22 mouse cellular contexts compared by ENCODE assay signal in the genomic region with DNA sequence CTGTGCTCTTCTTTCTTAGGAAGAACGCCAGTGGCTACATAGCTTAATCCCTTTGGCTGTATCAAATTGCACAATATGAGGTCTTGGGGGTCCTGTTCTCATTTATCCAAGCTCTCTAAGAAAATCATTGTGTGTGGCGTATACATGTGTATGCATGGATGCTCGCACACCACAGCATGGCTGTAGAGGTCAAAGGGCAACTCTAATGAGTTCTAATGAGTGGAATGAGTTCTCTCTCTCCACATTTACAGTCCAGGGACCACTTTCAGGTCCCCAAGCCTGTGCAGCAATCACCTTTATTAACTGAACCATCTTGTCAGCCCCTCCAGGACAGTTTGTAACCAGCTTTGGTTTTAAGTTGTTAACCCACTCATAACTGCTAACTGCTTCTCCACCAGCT. TPM values are rescaled to one million over a fixed set of nuclear protein-coding genes. Genes with fewer than 3 reads are reported as not detected.
DNase-seq lines count a peak whose midpoint lies in the region; ATAC-seq and TF ChIP-seq lines count a peak whose summit lies in the region.
"Had no signal": no experiment of that assay in that cellular context is flagged by ENCODE, and none has a peak within 500 bp of the region (broad histone marks: within the 10 kb centered on the region; RNA-seq: fewer than 3 reads in every experiment).

No protein-coding gene starts in this region.

- no peaks in the 10 kb centered on the region for H3K27me3 ChIP-seq in thymus, adult 2 months (ENCODE audit: control insufficient read depth, insufficient read depth, low read length)
- H3K27me3 ChIP-seq in stomach, postnatal 0 days (ENCODE audit: control insufficient read depth, insufficient read depth, low read length), result no peaks in the 10 kb centered on the region
- no peaks in the 10 kb centered on the region for H3K27me3 ChIP-seq in forebrain, embryonic 13.5 days
- H3K27me3 ChIP-seq: embryonic facial prominence, embryonic 13.5 days; embryonic facial prominence, embryonic 15.5 days; forebrain, embryonic 12.5 days; forebrain, embryonic 15.5 days had no signal

- H3K9ac ChIP-seq in stomach, postnatal 0 days (ENCODE audit: low read length), result no peak overlapping the region
- H3K9ac ChIP-seq in forebrain, embryonic 13.5 days, result no peak overlapping the region
- H3K9ac ChIP-seq: embryonic facial prominence, embryonic 13.5 days; embryonic facial prominence, embryonic 15.5 days; forebrain, embryonic 12.5 days; forebrain, embryonic 15.5 days had no signal

- H3K4me2 ChIP-seq in stomach, postnatal 0 days (replicated peaks; ENCODE audit: low read depth), result no peak overlapping the region
- H3K4me2 ChIP-seq in forebrain, embryonic 13.5 days, result no peak overlapping the region
- H3K4me2 ChIP-seq: embryonic facial prominence, embryonic 13.5 days; embryonic facial prominence, embryonic 15.5 days; forebrain, embryonic 12.5 days; forebrain, embryonic 15.5 days had no signal

- no peaks in the 10 kb centered on the region for H3K9me3 ChIP-seq in stomach, postnatal 0 days (ENCODE audit: control insufficient read depth, low read length)
- no peaks in the 10 kb centered on the region for H3K9me3 ChIP-seq in forebrain, embryonic 13.5 days (replicated peaks)
- H3K9me3 ChIP-seq: embryonic facial prominence, embryonic 13.5 days; embryonic facial prominence, embryonic 15.5 days; forebrain, embryonic 10.5 days; forebrain, embryonic 12.5 days; forebrain, embryonic 15.5 days had no signal

- no peak for DNase-seq in thymus, adult 2 months
- no peak for DNase-seq in thymus, postnatal 4 days
- peak; percentile 74 for DNase-seq in retina, postnatal 1 day
- DNase-seq in stomach, postnatal 0 days (ENCODE audit: low spot score), result no peak
- DNase-seq in layer of hippocampus, adult 2 months (ENCODE audit: low spot score in 2 of 2), result no peak
- DNase-seq: adrenal gland, adult 2 months; adrenal gland, postnatal 10 days; adrenal gland, postnatal 25 days; cerebellum, adult 11 months; cerebellum, adult 18-20 months; cerebellum, adult 8-10 months; cerebellum, adult 9-11 months; cerebellum, postnatal 14 days; cerebellum, postnatal 36 days; embryo, embryonic 11 days had no signal

- no peak overlapping the region for H3K4me3 ChIP-seq in thymus, adult 2 months (ENCODE audit: control insufficient read depth, insufficient read depth, low read length)
- H3K4me3 ChIP-seq in stomach, postnatal 0 days (ENCODE audit: low read depth, low read length), result no peak overlapping the region
- H3K4me3 ChIP-seq in layer of hippocampus, adult 2 months, result no peak overlapping the region
- H3K4me3 ChIP-seq in forebrain, embryonic 13.5 days, result no peak overlapping the region
- H3K4me3 ChIP-seq: embryonic facial prominence, embryonic 13.5 days; embryonic facial prominence, embryonic 15.5 days; erythroblast, embryonic 14.5 days; forebrain, embryonic 10.5 days; forebrain, embryonic 12.5 days; forebrain, embryonic 15.5 days had no signal

- no peak for ATAC-seq in stomach, postnatal 0 days (ENCODE audit: low FRiP score, low TSS enrichment)
- ATAC-seq in forebrain, embryonic 13.5 days, result no peak
- ATAC-seq: forebrain, embryonic 15.5 days had no signal

- H3K36me3 ChIP-seq in thymus, adult 2 months (ENCODE audit: control insufficient read depth, insufficient read depth, low read length), result no peaks in the 10 kb centered on the region
- H3K36me3 ChIP-seq in stomach, postnatal 0 days (ENCODE audit: control insufficient read depth, insufficient read depth, low read length), result no peaks in the 10 kb centered on the region
- no peaks in the 10 kb centered on the region for H3K36me3 ChIP-seq in forebrain, embryonic 13.5 days (ENCODE audit: poor library complexity, severe bottlenecking)
- H3K36me3 ChIP-seq: embryonic facial prominence, embryonic 13.5 days; embryonic facial prominence, embryonic 15.5 days; forebrain, embryonic 10.5 days; forebrain, embryonic 12.5 days; forebrain, embryonic 15.5 days had no signal

- H3K27ac ChIP-seq in thymus, adult 2 months (ENCODE audit: control insufficient read depth, insufficient read depth, low read length), result peak overlapping the region; percentile 67; the same call in 1 of the 2 replicates
- H3K27ac ChIP-seq in stomach, postnatal 0 days (replicated peaks), result 0 out of 2 replicates have a peak overlapping the region, but pooled peaks have one; percentile 13
- no peak overlapping the region for H3K27ac ChIP-seq in layer of hippocampus, adult 2 months
- no peak overlapping the region for H3K27ac ChIP-seq in forebrain, embryonic 13.5 days
- H3K27ac ChIP-seq: embryonic facial prominence, embryonic 13.5 days; embryonic facial prominence, embryonic 15.5 days; forebrain, embryonic 10.5 days; forebrain, embryonic 12.5 days; forebrain, embryonic 15.5 days had no signal

- no peak for TF ChIP-seq POLR2A in thymus, adult 2 months (IDR thresholded peaks at IDR 0.05; ENCODE audit: control insufficient read depth, extremely low read depth, insufficient read depth, low read length, poor library complexity)

- no peak for TF ChIP-seq EP300 in stomach, postnatal 0 days (optimal IDR thresholded peaks at IDR 0.05)

- no peak for TF ChIP-seq CTCF in thymus, adult 2 months (IDR thresholded peaks at IDR 0.05; ENCODE audit: borderline replicate concordance, control insufficient read depth, extremely low read depth, insufficient read depth, low read length, poor library complexity)
- no peak for TF ChIP-seq CTCF in stomach, postnatal 0 days (IDR thresholded peaks at IDR 0.05; ENCODE audit: low read depth)
- no peak for TF ChIP-seq CTCF in layer of hippocampus, adult 2 months (conservative IDR thresholded peaks at IDR 0.05)

- peaks cover 46% of the 10 kb centered on the region for H3K4me1 ChIP-seq in thymus, adult 2 months (replicated peaks; ENCODE audit: control insufficient read depth, insufficient read depth, low read length)
- no peaks in the 10 kb centered on the region for H3K4me1 ChIP-seq in stomach, postnatal 0 days (replicated peaks; ENCODE audit: control insufficient read depth, insufficient read depth)
- H3K4me1 ChIP-seq in forebrain, embryonic 13.5 days, result no peaks in the 10 kb centered on the region
- H3K4me1 ChIP-seq: embryonic facial prominence, embryonic 13.5 days; embryonic facial prominence, embryonic 15.5 days; forebrain, embryonic 12.5 days; forebrain, embryonic 15.5 days had no signal

- 95% methylated on average over 3 of the region's 3 CpGs for whole genome bisulfite sequencing in thymus, adult 2 months
- whole genome bisulfite sequencing in stomach, postnatal 0 days, result 84% methylated on average over 3 of the region's 3 CpGs
- 27% methylated on average over 3 of the region's 3 CpGs for WGBS in forebrain, embryonic 13.5 days

RNA-seq across cellular contexts. Expression of a gene that starts 58.3 kb away (rescaled TPM):
- 13.7 and 20.2 TPM in 2 replicates for polyA plus RNA-seq in thymus, adult 2 months (2012; rRNA removed)
- 7.5 and 8.6 TPM in 2 replicates for polyA plus RNA-seq in stomach, postnatal 0 days (2015; fragmentation: Nextera tagmentation; extraction: Ambion mirVana)
- 1 to 10 TPM in 1 of 2 experiments, under 1 TPM in 1; 0.61 to 1.1 TPM for total RNA-seq in layer of hippocampus, adult 2 months (2021)
- polyA plus RNA-seq in forebrain, embryonic 13.5 days (2015; fragmentation: Nextera tagmentation; extraction: Ambion mirVana), result 44.4 and 51.0 TPM in 2 replicates

RNA-seq across cellular contexts. Expression of a gene that starts 58.4 kb away (rescaled TPM):
- 62.2 and 71.0 TPM in 2 replicates for polyA plus RNA-seq in thymus, adult 2 months (2012; rRNA removed)
- 15.1 and 15.8 TPM in 2 replicates for polyA plus RNA-seq in stomach, postnatal 0 days (2015; fragmentation: Nextera tagmentation; extraction: Ambion mirVana)
- total RNA-seq in layer of hippocampus, adult 2 months (2021), result 10 to 100 TPM; 23.2 to 25.8 TPM
- 57.9 and 62.9 TPM in 2 replicates for polyA plus RNA-seq in forebrain, embryonic 13.5 days (2015; fragmentation: Nextera tagmentation; extraction: Ambion mirVana)

Comparison
In these comparisons a context has a peak if more than half of its experiments do, and no peak if none do; other contexts are left out.
1. H3K27ac ChIP-seq: peak in thymus, adult 2 months (single experiment) and stomach, postnatal 0 days (single experiment); none in layer of hippocampus, adult 2 months (single experiment) and forebrain, embryonic 13.5 days (single experiment).